In genomic region chr17:60249923-60250322, GRCm38 (mm10) we compare ENCODE assay signal across 23 mouse cellular contexts.
"Had no signal": no experiment of that assay in that cellular context is flagged by ENCODE, and none has a peak within 500 bp of the region (broad histone marks: within the 10 kb centered on the region; RNA-seq: fewer than 3 reads in every experiment).

No protein-coding gene starts in this region.

- DNase-seq: gastrocnemius, adult 2 months; gastrocnemius, postnatal 10 days; gastrocnemius, postnatal 25 days; heart, adult 18-20 months; heart, postnatal 10 days; kidney, adult 11 months; kidney, adult 2 months; kidney, adult 9 months; kidney, postnatal 10 days; kidney, postnatal 25 days; kidney, postnatal 4 days had no signal

- H3K9me3 ChIP-seq: heart, embryonic 10.5 days; hindbrain, embryonic 13.5 days; hindbrain, embryonic 15.5 days; limb, embryonic 13.5 days; limb, embryonic 15.5 days had no signal

- H3K4me1 ChIP-seq: heart, embryonic 10.5 days; heart, embryonic 12.5 days; hindbrain, embryonic 13.5 days; hindbrain, embryonic 15.5 days; limb, embryonic 13.5 days; limb, embryonic 15.5 days; liver, embryonic 12.5 days had no signal

- H3K4me2 ChIP-seq: heart, embryonic 12.5 days; hindbrain, embryonic 13.5 days; hindbrain, embryonic 15.5 days; limb, embryonic 13.5 days; limb, embryonic 15.5 days; liver, embryonic 12.5 days had no signal

- H3K36me3 ChIP-seq: heart, embryonic 10.5 days; heart, embryonic 12.5 days; hindbrain, embryonic 13.5 days; hindbrain, embryonic 15.5 days; limb, embryonic 13.5 days; limb, embryonic 15.5 days; liver, embryonic 12.5 days had no signal

- H3K27me3 ChIP-seq: heart, embryonic 12.5 days; hindbrain, embryonic 13.5 days; hindbrain, embryonic 15.5 days; limb, embryonic 13.5 days; limb, embryonic 15.5 days; liver, embryonic 12.5 days had no signal

- ATAC-seq: hindbrain, postnatal 0 days; intestine, embryonic 16.5 days; liver, embryonic 12.5 days had no signal

- H3K4me3 ChIP-seq: gastrocnemius, adult 2 months; heart, embryonic 10.5 days; heart, embryonic 12.5 days; hindbrain, embryonic 13.5 days; hindbrain, embryonic 15.5 days; layer of hippocampus, adult 2 months; left cerebral cortex, adult 2 months; limb, embryonic 13.5 days; limb, embryonic 15.5 days; liver, embryonic 12.5 days had no signal

- H3K9ac ChIP-seq: heart, embryonic 12.5 days; hindbrain, embryonic 13.5 days; hindbrain, embryonic 15.5 days; limb, embryonic 13.5 days; limb, embryonic 15.5 days; liver, embryonic 12.5 days; liver, embryonic 14.5 days had no signal

- H3K27ac ChIP-seq: gastrocnemius, adult 2 months; heart, embryonic 10.5 days; hindbrain, embryonic 13.5 days; hindbrain, embryonic 15.5 days; hindbrain, postnatal 0 days; layer of hippocampus, adult 2 months; left cerebral cortex, adult 2 months; limb, embryonic 13.5 days; limb, embryonic 15.5 days; liver, embryonic 12.5 days; liver, embryonic 14.5 days had no signal
